Mouse (Mus musculus): Measurements from ENCODE around the gene Aadat. TPM values are rescaled to one million over a fixed set of nuclear protein-coding genes. Genes with fewer than 3 reads are reported as not detected.
"Not testable (repeated sequence)": the region's sequence is repeated elsewhere in the genome, so short reads cannot be mapped to it uniquely, and the experiment has no call there.

Aadat gene
- total RNA-seq (2014; rRNA removed) (1.4 and 2.2 TPM in 2 replicates), polyA plus RNA-seq (2015; fragmentation: Nextera tagmentation; extraction: Ambion mirVana) (0.98 and 1.3 TPM in 2 replicates)

GRCm38 (mm10) chr8:60505653-60506521 is at the start of gene Aadat:
Gene Aadat, plus strand, starts transcription at chr8:60505932.
- Histone ChIP-seq H3K9ac (peak within 1 kb of the TSS; percentile 62), H3K27me3 (ENCODE audit: insufficient read depth, low read length) (no peaks in the 10 kb centered on the region), H3K9me3 (ENCODE audit: low read length) (no peaks in the 10 kb centered on the region), H3K4me1 (ENCODE audit: insufficient read depth) (no peaks in the 10 kb centered on the region), H3K4me2 (ENCODE audit: low read depth) (peak within 1 kb of the TSS; percentile 97), H3K4me3 (ENCODE audit: low read depth, low read length) (peak within 1 kb of the TSS; percentile 55), H3K27ac (ENCODE audit: low read depth, low read length) (no peak within 1 kb of the TSS), H3K36me3 (ENCODE audit: insufficient read depth) (no peaks in the 10 kb centered on the region)
- TF ChIP-seq CTCF (IDR thresholded peaks at IDR 0.05; ENCODE audit: low read depth): peak; percentile 90
- ATAC-seq: peak; percentile 99
- DNase-seq: peak; percentile 88
- WGBS: 1% methylated on average over 25 of the region's 25 CpGs

GRCm38 (mm10) chr8:60466686-60467335 is 38.9 kb upstream of the Aadat start:
- Histone ChIP-seq H3K27me3 (ENCODE audit: insufficient read depth, low read length) (no peaks in the 10 kb centered on the region), H3K4me1 (ENCODE audit: insufficient read depth) (no peaks in the 10 kb centered on the region), H3K27ac (ENCODE audit: low read depth, low read length) (no peak overlapping the region), H3K9ac (no peak overlapping the region), H3K36me3 (ENCODE audit: insufficient read depth) (no peaks in the 10 kb centered on the region), H3K4me3 (ENCODE audit: low read depth, low read length) (peak overlapping the region; percentile 21; the same call in 1 of the 2 replicates), H3K9me3 (ENCODE audit: low read length) (no peaks in the 10 kb centered on the region), H3K4me2 (ENCODE audit: low read depth) (peak overlapping the region; percentile 26)
- peak; percentile 91 for TF ChIP-seq CTCF (IDR thresholded peaks at IDR 0.05; ENCODE audit: low read depth)
- WGBS: 30% methylated on average over 15 of the region's 15 CpGs
- peak; percentile 91 for ATAC-seq
- peak; percentile 88 for DNase-seq

- ATAC-seq (no peak), DNase-seq (no peak)
- Histone ChIP-seq H3K9me3 (ENCODE audit: low read length) (no peaks in the 10 kb centered on the region), H3K27me3 (ENCODE audit: insufficient read depth, low read length) (no peaks in the 10 kb centered on the region), H3K4me2 (ENCODE audit: low read depth) (no peak overlapping the region), H3K9ac (no peak overlapping the region), H3K36me3 (ENCODE audit: insufficient read depth) (no peaks in the 10 kb centered on the region), H3K27ac (ENCODE audit: low read depth, low read length) (no peak overlapping the region), H3K4me1 (ENCODE audit: insufficient read depth) (no peaks in the 10 kb centered on the region), H3K4me3 (ENCODE audit: low read depth, low read length) (no peak overlapping the region)
- TF ChIP-seq CTCF (IDR thresholded peaks at IDR 0.05; ENCODE audit: low read depth): no peak
- 87% methylated on average over 2 of the region's 2 CpGs for WGBS
Measured at GRCm38 (mm10) chr8:60490147-60490546, 15.6 kb upstream of the Aadat start.

GRCm38 (mm10) chr8:60491871-60492270 is 13.9 kb upstream of the Aadat start:
- WGBS: 96% methylated on average over 2 of the region's 2 CpGs
- ATAC-seq: no peak
- Histone ChIP-seq H3K4me3 (ENCODE audit: low read depth, low read length) (no peak overlapping the region), H3K4me2 (ENCODE audit: low read depth) (no peak overlapping the region), H3K27me3 (ENCODE audit: insufficient read depth, low read length) (no peaks in the 10 kb centered on the region), H3K36me3 (ENCODE audit: insufficient read depth) (no peaks in the 10 kb centered on the region), H3K9ac (no peak overlapping the region), H3K9me3 (ENCODE audit: low read length) (no peaks in the 10 kb centered on the region), H3K27ac (ENCODE audit: low read depth, low read length) (no peak overlapping the region), H3K4me1 (ENCODE audit: insufficient read depth) (no peaks in the 10 kb centered on the region)
- no peak for DNase-seq
- no peak for TF ChIP-seq CTCF (IDR thresholded peaks at IDR 0.05; ENCODE audit: low read depth)

GRCm38 (mm10) chr8:60492471-60492870 is 13.3 kb upstream of the Aadat start:
- Histone ChIP-seq H3K9me3 (ENCODE audit: low read length) (no peaks in the 10 kb centered on the region), H3K36me3 (ENCODE audit: insufficient read depth) (no peaks in the 10 kb centered on the region), H3K4me2 (ENCODE audit: low read depth) (no peak overlapping the region), H3K4me3 (ENCODE audit: low read depth, low read length) (no peak overlapping the region), H3K27ac (ENCODE audit: low read depth, low read length) (no peak overlapping the region), H3K4me1 (ENCODE audit: insufficient read depth) (no peaks in the 10 kb centered on the region), H3K9ac (no peak overlapping the region), H3K27me3 (ENCODE audit: insufficient read depth, low read length) (no peaks in the 10 kb centered on the region)
- DNase-seq: no peak
- no peak for TF ChIP-seq CTCF (IDR thresholded peaks at IDR 0.05; ENCODE audit: low read depth)
- ATAC-seq: no peak
- 78% methylated on average over 3 of the region's 3 CpGs for WGBS

GRCm38 (mm10) chr8:60494606-60495005 is 11.1 kb upstream of the Aadat start:
- no peak overlapping the region for H3K9ac ChIP-seq
- ATAC-seq (no peak), DNase-seq (no peak)
- no peak overlapping the region for H3K27ac ChIP-seq (ENCODE audit: low read depth, low read length)
- no peaks in the 10 kb centered on the region for H3K27me3 ChIP-seq (ENCODE audit: insufficient read depth, low read length)
- H3K4me2 ChIP-seq (ENCODE audit: low read depth): no peak overlapping the region
- H3K9me3 ChIP-seq (ENCODE audit: low read length): no peaks in the 10 kb centered on the region
- H3K4me3 ChIP-seq (ENCODE audit: low read depth, low read length): no peak overlapping the region
- WGBS: 90% methylated on average over 11 of the region's 11 CpGs
- no peaks in the 10 kb centered on the region for H3K4me1 ChIP-seq (ENCODE audit: insufficient read depth)
- TF ChIP-seq CTCF (IDR thresholded peaks at IDR 0.05; ENCODE audit: low read depth): no peak
- H3K36me3 ChIP-seq (ENCODE audit: insufficient read depth): no peaks in the 10 kb centered on the region

GRCm38 (mm10) chr8:60495046-60495445 is 10.7 kb upstream of the Aadat start:
- H3K4me1 ChIP-seq (ENCODE audit: insufficient read depth); H3K27me3 ChIP-seq (ENCODE audit: insufficient read depth, low read length); DNase-seq; H3K9ac ChIP-seq; ATAC-seq; H3K36me3 ChIP-seq (ENCODE audit: insufficient read depth); H3K9me3 ChIP-seq (ENCODE audit: low read length); H3K4me2 ChIP-seq (ENCODE audit: low read depth); H3K4me3 ChIP-seq (ENCODE audit: low read depth, low read length); H3K27ac ChIP-seq (ENCODE audit: low read depth, low read length): not testable (repeated sequence)
- 83% methylated on average over 2 of the region's 2 CpGs for WGBS
